Mouse (Mus musculus) embryonic fibroblast, embryonic 13.5 days (primary cell): ENCODE results near the gene Sft2d2.

ENCODE experiments used
- CTCF ChIP-seq: IDR thresholded peaks from 2 replicates; pipeline ENCODE4 v1.5.1; 2011; ENCODE audit warnings: mild to moderate bottlenecking, control low read depth, low read length, moderate library complexity, borderline replicate concordance; ENCODE audit not compliant: insufficient read depth
- POLR2A ChIP-seq: IDR thresholded peaks from 2 replicates; pipeline ENCODE4 v1.6.1; 2011; ENCODE audit warnings: low read depth, mild to moderate bottlenecking, control low read depth, low read length, moderate library complexity

DNA sequence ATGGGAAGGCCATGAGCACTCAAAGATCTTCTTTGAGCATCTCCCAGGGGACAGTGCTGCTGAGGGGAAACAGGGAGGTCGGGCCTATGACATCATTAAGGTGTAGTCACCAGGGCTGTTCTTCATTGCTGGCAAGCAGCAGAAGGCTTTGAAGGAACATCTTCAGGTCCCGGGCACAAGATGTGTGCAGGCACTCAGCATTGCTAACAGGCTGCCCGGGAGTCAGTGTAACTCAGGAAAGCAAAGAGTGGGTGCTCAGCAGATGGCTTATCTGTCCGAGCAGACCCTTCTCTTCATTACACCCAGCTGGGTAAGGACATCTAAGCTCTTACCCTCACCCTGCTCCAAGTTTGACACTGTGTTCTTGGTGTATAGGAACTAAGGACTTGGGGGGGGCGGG is 14.9 kb downstream of the Sft2d2 start:
- TF ChIP-seq CTCF (no peak), POLR2A (no peak)
